Mouse (Mus musculus) right cerebral cortex, postnatal 36 days (tissue): ENCODE data around the gene Sstr2.

Source experiments
- DNase-seq, 2 experiments: peaks; one replicate each; pipeline ENCODE4 v3.0.0; 2022; ENCODE audit warnings: low spot score in 2 of 2, mixed read lengths in 1 of 2

Sstr2 gene

DNA sequence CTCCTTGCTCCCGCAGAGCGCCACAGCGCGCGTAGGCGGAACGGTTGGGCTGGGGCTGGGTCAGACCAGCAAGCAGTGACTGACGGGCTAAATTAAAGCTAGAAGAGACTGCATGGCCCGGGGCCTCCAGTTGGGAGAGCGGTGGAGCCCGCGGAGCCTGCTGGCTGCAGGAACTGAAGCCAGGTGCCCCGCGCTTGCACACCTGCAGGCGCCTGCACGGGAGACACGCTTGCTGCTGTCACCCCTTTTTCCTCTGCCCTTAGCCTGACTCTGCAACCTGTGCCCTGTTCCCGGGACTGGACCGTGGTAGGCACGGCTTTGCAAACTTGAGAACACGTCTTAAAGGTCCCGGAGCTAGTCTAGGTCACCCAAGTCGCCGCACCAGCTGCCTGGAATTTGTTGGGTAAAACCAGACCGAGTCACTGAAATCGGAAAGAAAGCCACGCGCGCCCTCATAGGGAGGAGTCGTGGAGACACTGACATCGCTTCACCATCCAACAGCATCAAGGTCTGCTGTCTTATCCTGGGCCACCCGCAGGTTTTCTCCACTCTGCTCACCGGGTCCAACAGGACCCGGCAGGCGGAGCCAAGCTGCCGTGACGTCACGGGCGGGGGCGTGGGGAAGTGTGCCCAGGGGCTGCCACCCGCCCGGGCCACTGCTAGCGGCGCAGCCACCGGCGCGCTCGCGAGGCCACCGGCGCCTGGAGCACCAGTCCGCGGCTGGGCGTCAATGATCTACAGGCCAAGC is at the start of gene Sstr2:
Sstr2 (plus strand) TSS at position 671 of the 748 bp plus-strand sequence.
- peak; percentile 68 to 76 for DNase-seq

DNA sequence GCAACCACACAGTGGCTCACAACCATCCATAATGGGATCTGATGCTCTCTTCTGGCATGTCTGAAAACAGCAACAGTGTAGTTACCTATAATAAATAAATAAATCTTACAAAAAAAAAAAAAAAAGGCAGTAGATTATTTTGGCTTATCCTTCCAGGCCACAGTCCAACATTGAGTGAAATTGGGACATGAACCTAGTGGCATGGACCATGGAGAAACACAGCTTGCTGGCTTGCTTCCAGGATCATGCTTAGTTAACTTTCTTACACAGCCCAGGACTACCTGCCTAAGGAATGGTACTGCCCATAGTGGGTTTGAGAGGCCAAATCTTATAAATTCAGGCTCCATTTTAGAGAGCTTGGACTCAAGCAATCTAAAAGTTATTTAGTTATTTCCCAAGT is 47.5 kb upstream of the Sstr2 start:
- no peak for DNase-seq

DNA sequence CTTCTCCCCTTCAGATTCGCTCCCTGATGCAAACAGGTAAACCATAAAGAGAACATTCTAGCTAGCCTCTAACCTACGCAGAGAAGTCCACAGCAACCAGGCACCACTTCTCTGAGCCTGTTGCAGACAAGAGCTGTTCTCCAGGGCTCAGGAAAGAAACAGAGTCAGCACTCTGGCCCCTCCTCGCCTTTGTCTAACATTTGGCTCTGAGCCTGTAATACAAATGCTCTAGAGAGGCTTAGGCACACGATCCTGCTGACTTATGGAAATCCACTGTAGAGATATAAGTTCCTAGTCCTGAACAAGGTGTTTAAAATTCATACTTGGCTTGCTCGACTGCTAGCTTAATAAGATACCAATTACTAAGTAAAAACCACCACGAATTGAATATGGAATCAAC is 46.5 kb upstream of the Sstr2 start:
- no peak for DNase-seq

DNA sequence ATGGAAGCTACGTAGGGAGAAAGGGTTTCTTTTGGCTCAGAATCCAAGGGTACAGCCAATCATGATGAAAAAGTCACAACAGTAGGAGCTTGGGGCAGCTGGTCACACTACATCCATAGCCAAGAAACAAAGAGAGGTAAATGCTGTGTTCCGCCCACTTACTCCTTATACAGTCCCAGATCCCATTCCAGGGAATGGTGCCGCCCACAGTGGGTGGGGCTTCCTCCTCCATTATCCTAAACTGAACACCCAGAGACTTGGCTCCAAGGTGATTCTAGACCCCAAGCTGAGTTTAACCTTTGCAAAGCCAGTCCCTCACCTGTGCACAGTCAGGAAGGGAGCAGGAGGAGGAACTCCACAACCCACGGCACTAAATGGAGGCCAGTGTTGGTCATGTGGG is 41.9 kb upstream of the Sstr2 start:
- no peak for DNase-seq

DNA sequence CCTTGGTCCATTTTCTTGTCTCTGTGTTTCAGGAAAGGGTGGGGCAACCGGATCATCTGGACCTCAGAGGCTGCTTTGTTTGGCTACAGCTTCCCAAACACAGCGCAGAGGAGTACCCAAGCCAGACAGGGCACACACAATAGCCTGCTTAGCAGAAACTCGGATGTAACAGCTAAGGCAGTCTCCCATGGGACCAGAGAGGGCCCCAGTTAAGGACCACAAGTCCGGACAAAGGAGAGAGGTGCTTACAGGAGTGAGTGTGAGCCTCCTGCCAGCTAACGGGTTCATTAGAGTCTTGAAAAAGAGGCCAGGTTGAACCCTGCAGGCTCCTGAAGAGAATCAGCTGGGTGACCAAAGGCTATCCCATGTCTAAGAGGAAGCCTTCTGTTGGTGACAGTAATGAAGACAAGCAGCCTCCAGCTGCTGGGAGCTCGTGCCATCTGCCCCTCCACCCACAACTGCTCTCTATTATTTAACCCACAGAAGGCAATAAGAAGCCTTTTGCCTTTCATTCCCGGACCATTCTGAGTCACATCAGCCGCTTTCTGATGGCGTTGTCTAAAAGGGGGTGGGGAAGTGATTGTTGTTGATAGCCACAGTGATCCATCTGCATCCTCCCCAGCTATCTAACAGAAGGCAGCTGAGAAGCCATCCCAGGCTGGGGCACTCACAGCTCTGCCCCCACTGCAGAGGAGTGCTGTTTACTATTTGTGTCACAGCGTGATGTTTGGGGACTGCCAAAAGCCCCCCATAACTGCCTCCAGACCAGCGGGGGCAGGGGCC is 35.1 kb upstream of the Sstr2 start:
- no peak for DNase-seq

DNA sequence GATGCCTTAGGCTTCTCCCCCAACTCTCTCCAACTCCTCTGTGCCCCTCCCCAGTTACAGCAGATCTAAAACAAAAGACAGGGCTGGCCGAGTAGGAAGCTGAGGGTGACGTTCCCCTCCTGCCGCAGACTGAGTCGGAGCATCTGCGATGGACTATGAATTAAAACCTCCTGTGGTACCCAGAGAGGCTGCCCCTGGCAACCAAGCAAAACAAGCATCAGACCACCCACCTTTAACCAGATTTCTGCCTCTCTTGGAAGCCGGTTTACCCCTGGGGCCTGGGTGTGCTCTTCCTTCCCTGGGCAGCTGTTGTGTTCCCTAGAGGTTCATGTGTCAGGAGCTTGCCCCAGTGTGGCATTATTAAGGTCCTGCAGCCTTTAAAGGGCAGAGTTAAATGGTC is 32.7 kb upstream of the Sstr2 start:
- no peak for DNase-seq

DNA sequence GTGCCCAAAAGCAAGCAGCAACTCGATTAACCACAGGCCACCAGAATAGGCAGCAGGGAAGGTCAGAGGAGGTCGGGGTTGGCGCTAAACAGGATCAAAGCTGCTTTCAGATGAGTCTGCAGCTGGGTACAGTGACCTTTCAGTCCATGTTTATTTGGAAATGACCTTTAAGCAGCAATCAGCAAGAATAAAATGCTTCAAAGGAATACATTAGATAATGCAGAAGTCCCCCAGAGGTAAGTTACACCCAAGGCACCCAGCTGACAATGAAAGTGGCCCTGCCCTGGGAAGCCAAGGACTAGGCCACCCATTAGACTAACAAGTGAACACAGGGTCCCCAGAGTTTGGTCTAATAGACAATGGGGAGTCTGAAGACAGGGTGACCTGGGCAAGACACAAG is 30.2 kb upstream of the Sstr2 start:
- DNase-seq = no peak

DNA sequence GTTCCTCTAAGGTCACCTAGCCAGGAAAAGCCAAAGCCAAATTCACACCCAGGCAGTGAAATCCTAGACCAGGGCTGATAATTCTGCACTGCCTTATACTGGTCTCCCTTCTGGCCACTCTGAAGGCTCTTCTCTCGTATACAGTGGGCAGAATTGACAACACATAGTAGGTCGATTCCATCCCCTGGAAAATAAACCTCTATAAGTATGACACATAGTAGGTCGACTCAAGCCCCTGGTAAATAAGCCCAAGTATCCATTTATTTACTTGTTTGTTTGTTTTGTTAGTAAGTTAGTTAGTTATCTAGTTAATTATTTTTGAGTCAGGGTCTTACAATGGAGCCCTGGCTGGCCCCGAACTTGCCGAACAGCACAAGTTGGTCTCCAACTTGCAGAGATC is 24.0 kb upstream of the Sstr2 start:
- no peak for DNase-seq

DNA sequence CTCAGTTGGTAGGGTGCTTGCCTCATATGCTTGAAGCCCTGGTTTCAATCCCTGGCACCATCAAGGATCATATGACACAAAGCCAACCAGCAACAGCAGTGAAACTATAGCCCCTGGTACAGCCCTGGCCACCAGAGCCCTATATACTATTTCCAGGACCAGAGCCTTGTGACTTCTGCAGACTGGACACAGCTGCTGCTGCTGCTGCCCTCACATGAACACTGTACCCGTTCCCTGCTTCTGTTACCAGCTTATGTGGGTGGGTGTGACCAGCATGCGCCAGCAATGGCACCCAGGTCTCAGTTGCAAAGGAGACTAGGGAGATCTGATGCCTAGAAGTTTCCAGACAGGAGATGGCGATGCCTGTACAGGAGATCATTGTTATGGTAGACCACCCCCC is 21.5 kb upstream of the Sstr2 start:
- no peak for DNase-seq

DNA sequence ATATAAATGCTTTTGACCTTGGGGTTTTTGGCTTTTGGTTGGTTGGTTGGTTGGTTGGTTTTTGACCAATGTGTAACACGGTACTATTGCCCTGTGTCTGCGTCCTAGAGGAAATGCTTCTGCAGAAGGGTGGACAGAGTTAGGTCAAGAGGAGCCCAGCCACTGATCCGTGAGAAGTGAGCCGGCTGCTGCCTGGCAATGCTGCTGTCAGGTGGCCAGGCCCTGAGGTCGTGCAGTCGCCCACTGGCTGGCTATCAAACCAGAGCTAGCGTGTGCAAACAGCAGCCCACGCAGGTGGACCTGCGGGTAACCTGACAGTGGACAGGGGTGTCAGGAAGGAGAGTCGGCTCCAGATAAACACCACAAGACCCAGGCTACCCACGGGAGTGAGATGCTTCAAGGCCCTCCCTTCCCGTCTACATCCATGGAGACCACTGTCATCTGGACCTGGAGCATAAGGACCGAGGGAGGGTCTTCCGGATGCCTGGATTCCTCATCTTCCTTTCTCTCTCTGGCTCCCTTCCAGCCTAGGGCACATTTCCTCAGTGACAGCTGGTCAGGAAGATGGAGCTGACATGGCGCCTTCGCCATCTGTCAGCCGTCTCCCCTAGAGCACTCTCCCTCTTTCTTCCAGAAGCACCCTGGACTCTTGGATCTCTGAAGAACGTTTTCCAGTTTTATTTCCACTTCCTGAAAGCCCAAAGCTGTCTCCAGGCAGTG is 18.5 kb upstream of the Sstr2 start:
- no peak for DNase-seq

DNA sequence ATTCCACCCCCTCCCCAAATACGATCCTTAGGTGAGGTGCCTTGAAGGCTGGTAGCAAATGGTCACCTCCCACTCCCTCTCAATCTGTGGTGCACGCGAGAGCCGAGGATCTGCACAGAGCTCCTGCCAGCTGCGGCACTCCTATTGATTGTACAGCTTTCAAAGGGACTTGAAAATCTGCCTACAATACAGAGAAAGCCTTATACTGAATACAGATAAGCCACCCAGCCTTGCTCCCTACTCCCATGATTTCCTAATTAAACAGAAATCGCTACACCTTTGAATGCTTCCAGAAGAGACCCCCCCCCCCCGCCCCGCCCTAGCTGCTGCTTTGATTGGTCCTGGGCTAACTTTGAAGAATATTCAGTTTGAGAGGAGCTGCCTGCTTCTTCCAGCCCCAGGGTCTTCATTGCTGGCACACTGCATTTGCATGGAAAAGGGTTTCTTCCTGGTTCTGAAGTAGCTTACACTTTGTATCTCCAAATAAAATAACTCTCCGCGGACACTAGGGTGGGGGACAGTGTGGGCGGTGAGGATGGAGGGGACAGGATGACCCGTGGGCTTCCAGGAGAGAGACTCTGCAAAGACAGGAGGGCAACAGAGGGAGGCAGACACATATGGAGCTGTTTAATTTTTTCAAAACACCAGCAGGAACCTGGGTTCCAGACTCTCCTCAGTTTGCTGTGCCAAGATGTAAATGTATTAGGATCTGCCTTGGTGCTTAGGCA is 17.4 kb upstream of the Sstr2 start:
- no peak for DNase-seq

DNA sequence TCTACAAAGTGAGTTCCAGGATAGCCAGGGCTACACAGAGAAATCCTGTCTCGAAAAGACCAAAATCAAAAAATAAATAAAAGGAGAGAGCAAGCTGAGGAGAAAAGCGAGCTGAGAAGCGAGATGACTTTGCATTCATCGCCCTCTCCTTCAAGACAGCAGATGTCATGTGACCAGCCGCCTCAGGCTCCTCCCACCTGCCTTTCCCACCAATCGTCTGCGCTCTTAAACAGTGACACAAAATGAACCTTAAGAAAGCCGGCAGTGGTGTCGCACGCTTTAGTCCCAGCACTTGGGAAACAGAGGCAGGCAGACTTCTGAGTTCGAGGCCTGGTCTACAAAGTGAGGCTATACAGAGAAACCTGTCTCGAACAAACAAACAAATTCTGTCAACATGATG is 11.6 kb upstream of the Sstr2 start:
- no peak for DNase-seq

DNA sequence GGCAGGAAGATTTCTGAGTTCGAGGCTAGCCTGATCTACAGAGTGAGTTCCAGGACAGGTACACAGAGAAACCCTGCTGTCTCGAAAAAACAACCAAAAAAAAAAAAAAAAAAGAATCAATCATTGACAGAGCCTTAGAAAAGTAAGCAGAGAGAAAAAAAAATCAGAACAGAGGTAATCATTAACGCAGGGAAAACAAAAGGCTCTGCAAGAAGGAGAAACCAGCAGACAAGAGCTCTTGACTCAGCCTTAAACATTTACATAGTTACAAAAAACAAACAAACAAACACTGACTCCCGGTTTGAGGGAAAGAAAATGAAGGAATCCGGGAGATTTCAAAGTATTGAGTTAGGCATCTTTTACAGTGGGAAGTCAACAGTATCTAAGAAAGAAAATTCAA is 9.6 kb upstream of the Sstr2 start:
- no peak for DNase-seq

DNA sequence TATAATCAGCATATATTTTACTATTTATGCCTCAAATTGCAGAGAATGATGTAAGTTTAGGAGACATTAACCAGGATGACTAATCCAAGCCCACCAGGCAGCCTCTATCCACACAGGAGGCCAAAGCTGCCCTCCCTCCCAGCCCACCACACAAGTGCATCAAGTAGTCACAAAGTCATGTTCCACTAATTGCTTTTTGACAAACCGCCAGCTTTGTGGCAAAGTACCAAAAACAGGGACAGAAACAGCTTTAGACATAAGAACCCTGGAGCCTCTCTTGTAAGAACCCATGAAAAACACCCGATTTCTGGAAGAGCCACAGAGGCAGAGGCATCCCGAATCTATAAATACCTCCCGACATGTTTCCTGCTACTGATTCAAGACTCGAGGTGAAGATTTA is 8.9 kb upstream of the Sstr2 start:
- no peak for DNase-seq

DNA sequence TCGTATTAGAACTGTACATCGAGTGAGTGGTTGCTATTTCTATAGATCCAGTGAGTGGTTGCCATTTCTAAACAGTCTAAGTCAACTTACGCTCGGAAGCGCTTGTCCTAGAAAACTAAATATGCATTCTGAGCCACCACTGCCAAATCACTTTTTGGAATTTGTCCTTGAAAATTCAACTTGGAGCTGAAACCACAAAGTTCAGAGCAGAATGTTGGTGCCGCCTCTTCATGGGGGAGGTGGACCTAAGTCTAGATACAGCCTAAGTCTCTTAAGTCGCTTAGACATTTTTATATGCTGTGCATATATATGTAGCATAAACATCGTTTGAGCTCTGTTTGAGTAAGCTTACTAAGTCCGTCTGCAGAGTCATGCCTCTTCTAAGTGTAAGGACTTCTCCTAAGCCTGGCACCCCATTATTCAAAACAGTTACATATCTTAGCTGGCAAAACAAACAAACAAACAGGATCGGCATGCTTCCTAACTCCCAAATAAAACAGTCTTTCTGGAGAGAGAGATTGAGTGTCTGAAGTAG is 8.0 kb upstream of the Sstr2 start:
- peak in 1 of 2 experiments; percentile 54 for DNase-seq

DNA sequence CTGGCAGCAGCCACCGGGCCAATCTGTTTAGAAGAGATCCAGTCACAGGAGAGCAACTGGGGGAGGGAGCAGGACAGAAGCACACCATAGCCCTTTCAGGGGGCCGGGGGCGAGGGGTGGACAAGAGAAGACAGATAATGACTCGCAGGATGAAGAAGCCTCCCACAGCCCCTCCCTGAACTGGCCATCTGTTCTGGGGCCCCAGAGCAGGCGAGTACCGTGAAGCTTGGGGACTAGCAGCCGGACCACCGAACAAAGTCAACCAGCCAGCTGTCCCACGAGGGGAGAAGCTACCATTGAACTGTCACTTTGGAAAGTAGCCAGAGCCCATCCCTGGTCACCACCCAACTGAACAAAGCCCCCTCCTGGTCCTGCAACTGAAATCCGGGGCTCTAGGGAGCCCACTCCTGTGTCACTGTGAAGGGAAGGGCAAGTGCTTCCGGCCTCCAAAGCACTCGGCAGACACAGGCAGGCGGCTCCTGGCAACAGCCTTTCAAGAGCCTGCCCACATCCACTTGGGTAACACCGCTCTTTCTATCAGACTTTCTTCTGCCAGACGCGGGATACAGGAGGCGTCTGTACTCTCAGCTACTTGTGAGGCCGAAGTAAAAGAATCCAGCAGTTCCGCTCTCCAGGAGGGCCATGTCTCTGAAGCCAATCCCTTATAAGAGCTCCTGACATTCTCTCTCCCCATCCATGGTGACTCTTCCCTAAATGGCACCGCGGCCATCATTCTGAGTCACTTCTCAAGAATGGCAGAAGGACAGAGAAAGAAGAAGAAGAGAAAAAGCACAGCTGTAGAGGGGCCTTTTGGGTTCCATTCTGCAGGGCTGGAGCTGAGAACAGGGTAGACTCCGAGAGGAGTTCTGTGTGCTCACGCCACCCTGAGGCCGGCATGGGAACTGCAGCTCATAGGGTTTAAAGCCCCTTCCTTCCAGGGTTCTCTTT is 7.2 kb upstream of the Sstr2 start:
- peak; percentile 24 to 36 for DNase-seq

DNA sequence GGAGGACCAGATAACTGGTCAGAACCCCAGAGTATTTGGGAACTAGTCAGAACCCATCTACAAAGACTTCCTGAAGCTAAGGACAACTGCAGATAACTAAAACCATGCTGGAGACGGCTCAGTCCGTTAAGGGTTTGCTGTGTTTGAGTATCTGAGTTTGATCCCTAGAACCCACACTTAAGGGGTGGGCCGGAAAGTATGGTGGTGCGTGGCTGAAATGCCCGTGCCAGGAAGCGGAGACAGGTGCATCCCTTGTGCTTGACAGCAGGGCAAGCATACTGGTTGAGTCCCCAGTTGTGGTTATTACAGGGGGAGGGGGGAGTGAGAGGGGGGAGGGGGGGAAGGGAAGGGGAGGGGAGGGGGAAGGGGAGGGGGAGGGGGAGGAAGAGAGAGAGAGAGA is 4.7 kb upstream of the Sstr2 start:
- no peak for DNase-seq

DNA sequence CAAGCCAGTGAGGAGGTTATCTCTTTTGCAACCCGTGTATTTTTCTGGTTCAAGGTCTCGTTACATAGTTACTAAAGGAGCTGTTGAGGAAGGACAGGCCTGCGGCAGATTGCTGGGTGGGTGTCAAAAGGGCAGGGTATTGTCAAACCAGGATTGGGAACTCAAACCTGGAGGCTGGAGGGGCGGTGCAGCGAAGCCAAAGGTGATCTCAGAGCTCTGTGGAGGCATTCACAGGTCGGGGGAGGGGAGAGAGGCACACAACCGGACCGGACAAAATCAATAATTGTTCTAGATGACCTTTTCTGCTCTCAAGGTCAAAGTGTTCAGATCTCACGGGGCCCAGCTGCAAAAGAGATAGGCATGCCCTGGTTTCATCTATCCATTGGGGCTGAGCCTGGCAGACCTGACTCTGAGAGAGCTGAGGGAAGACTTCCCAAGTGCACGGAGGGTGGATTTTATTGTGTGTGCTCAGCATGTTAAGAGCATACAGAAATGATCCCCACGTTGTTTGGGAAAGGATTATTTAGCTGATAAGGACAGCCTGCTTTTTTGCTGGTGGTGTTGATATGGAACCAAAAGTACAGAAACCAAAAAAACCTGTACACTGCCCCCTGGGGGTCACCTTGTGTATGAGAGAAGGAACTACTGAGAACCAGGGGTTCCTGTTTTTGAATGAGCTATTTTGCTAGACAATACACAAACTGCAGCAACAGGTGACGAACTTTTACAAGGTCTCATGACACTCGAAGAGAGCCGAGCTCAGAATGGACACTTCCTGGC is 1.8 kb upstream of the Sstr2 start:
- peak; percentile 25 to 40 for DNase-seq

DNA sequence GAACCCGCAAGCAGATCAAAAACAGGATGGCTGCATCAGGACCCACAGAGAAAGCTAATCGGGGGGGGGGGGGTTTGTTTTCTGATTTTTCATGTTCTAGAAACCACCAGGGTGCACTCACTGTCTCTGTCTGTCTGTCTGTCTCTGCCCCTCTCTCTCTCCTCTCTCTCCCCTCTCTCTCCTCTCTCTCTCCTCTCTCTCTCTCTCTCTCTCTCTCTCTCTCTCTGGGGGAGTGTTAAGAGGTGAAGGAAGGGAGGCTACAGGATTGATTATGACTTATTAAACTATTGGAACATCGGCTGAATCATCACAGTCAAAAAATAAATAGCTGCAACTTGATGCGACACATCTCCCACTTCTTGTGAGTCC is 855 bp upstream of the Sstr2 start:
- DNase-seq = no peak
